Mouse (Mus musculus) MEL (cell line): ENCODE measurements around the gene Disp3.

Experiments
- CTCF ChIP-seq, 3 experiments: IDR thresholded peaks in 2 of 3; conservative IDR thresholded peaks in 1 of 3; 2 replicates each; pipeline ENCODE4 v1.5.1; 2011 to 2012; ENCODE audit warnings: low read length in 3 of 3, low read depth in 2 of 3, mild to moderate bottlenecking in 2 of 3, improper control_type of control experiment in 1 of 3, inconsistent platforms in 1 of 3, mixed read lengths in 1 of 3, moderate library complexity in 1 of 3; ENCODE audit not compliant: control insufficient read depth in 1 of 3, insufficient read depth in 1 of 3, poor library complexity in 1 of 3, severe bottlenecking in 1 of 3
- MAX ChIP-seq: IDR thresholded peaks from 2 replicates; pipeline ENCODE4 v1.6.1; 2011; ENCODE audit warnings: low read length, improper control_type of control experiment
- NRF1 ChIP-seq: IDR thresholded peaks from 2 replicates; pipeline ENCODE4 v1.6.1; 2014; ENCODE audit warnings: low read depth, mild to moderate bottlenecking, inconsistent platforms, low read length, improper control_type of control experiment, moderate library complexity; ENCODE audit not compliant: poor library complexity, insufficient read depth, severe bottlenecking
- POLR2A ChIP-seq, 2 experiments: IDR thresholded peaks; 2 replicates each; pipeline ENCODE4 v1.6.1; 2011 to 2012; ENCODE audit warnings: low read length in 2 of 2, mild to moderate bottlenecking in 2 of 2, control low read depth in 1 of 2, improper control_type of control experiment in 1 of 2, low read depth in 1 of 2, moderate library complexity in 1 of 2; ENCODE audit not compliant: control insufficient read depth in 1 of 2, insufficient read depth in 1 of 2, poor library complexity in 1 of 2
- TCF12 ChIP-seq: IDR thresholded peaks from 2 replicates; pipeline ENCODE4 v1.6.1; 2014; ENCODE audit warnings: low read depth, mild to moderate bottlenecking, inconsistent platforms, low read length, improper control_type of control experiment, moderate library complexity
- UBTF ChIP-seq: IDR thresholded peaks from 2 replicates; pipeline ENCODE4 v1.6.1; 2012; ENCODE audit warnings: low read depth, mild to moderate bottlenecking, inconsistent platforms, low read length, improper control_type of control experiment, moderate library complexity, borderline replicate concordance; ENCODE audit not compliant: insufficient read depth

DNA sequence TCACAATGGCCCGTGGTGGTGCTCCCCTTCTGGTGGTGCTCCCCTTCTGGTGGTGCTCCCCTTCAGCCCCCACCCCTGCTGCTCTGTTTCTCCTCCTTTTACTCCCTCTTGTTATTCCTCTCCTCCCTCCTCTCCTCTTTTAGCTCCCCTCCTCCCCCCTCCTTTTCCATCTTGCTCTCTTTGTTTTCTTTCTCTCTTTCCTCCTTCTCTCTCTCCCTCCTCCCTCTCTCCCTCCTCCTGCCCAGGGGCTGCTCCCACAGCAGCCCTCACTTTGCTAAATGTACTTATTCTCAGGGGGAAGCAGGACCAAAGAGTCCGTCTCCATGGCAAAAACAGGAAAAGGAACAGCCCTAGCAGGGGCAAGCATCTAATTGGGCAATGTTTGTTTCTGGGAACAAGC is 37.3 kb upstream of the Disp3 start:
- no peak for TF ChIP-seq UBTF
- TF ChIP-seq MAX, result no peak
- TF ChIP-seq CTCF (IDR thresholded peaks at IDR 0.05 in 2 of 3, conservative IDR thresholded peaks at IDR 0.05 in 1 of 3; ENCODE audit: control insufficient read depth in 1 of 3, insufficient read depth in 1 of 3, low read depth in 2 of 3, low read length in 3 of 3, poor library complexity in 1 of 3, severe bottlenecking in 1 of 3), result no peak
- no peak for TF ChIP-seq POLR2A (IDR thresholded peaks at IDR 0.05; ENCODE audit: control insufficient read depth in 1 of 2, insufficient read depth in 1 of 2, low read depth in 1 of 2, low read length in 2 of 2, poor library complexity in 1 of 2)
- no peak for TF ChIP-seq TCF12
- TF ChIP-seq NRF1, result no peak
